29 mouse cellular contexts compared by ENCODE assay signal in the genomic region with DNA sequence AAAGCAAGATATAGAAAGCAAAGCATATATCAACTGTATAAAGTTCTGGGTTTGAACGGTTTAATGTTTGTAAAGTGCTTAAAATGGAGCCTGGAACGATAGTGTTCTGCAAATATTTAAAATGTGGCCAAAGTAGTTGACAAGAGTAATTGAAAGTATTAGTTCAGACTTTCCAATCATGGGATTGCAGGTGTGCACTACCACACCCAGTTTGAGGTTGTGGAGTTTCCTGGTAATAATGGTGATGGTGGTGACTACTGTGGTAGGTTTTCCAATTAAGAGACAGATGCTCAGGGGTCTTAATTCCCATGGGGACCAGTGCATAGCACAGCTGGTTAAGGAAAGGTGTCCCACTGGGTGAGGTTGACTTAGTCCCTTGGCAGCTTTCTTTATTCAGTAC. TPM values are rescaled to one million over a fixed set of nuclear protein-coding genes. Genes with fewer than 3 reads are reported as not detected.
DNase-seq lines count a peak whose midpoint lies in the region; ATAC-seq lines count a peak whose summit lies in the region.
"Had no signal": no experiment of that assay in that cellular context is flagged by ENCODE, and none has a peak within 500 bp of the region (broad histone marks: within the 10 kb centered on the region; RNA-seq: fewer than 3 reads in every experiment).

No protein-coding gene starts in this region.

- H3K36me3 ChIP-seq in embryonic facial prominence, embryonic 13.5 days = no peaks in the 10 kb centered on the region
- H3K36me3 ChIP-seq in embryonic facial prominence, embryonic 10.5 days (replicated peaks) = no peaks in the 10 kb centered on the region
- no peaks in the 10 kb centered on the region for H3K36me3 ChIP-seq in stomach, embryonic 15.5 days
- no peaks in the 10 kb centered on the region for H3K36me3 ChIP-seq in midbrain, embryonic 16.5 days (ENCODE audit: control insufficient read depth, insufficient read depth, low read length)
- H3K36me3 ChIP-seq: forebrain, embryonic 10.5 days; forebrain, embryonic 15.5 days; heart, embryonic 10.5 days; heart, embryonic 15.5 days; limb, embryonic 10.5 days; limb, embryonic 15.5 days; liver, embryonic 13.5 days; midbrain, embryonic 13.5 days; neural tube, embryonic 15.5 days had no signal

- H3K4me2 ChIP-seq in embryonic facial prominence, embryonic 13.5 days = no peak overlapping the region
- H3K4me2 ChIP-seq in stomach, embryonic 15.5 days = no peak overlapping the region
- no peak overlapping the region for H3K4me2 ChIP-seq in midbrain, embryonic 16.5 days (ENCODE audit: low read length)
- H3K4me2 ChIP-seq: forebrain, embryonic 15.5 days; heart, embryonic 15.5 days; limb, embryonic 15.5 days; liver, embryonic 13.5 days; midbrain, embryonic 13.5 days; neural tube, embryonic 15.5 days had no signal

- H3K9me3 ChIP-seq in embryonic facial prominence, embryonic 13.5 days = no peaks in the 10 kb centered on the region
- no peaks in the 10 kb centered on the region for H3K9me3 ChIP-seq in embryonic facial prominence, embryonic 10.5 days
- no peaks in the 10 kb centered on the region for H3K9me3 ChIP-seq in stomach, embryonic 15.5 days
- H3K9me3 ChIP-seq in midbrain, embryonic 16.5 days (replicated peaks; ENCODE audit: control insufficient read depth, low read length, poor library complexity, severe bottlenecking) = no peaks in the 10 kb centered on the region
- H3K9me3 ChIP-seq: forebrain, embryonic 10.5 days; forebrain, embryonic 15.5 days; heart, embryonic 10.5 days; heart, embryonic 15.5 days; limb, embryonic 10.5 days; limb, embryonic 15.5 days; liver, embryonic 13.5 days; midbrain, embryonic 13.5 days; neural tube, embryonic 15.5 days had no signal

- H3K4me3 ChIP-seq in embryonic facial prominence, embryonic 13.5 days = no peak overlapping the region
- H3K4me3 ChIP-seq in embryonic facial prominence, embryonic 10.5 days = no peak overlapping the region
- no peak overlapping the region for H3K4me3 ChIP-seq in stomach, embryonic 15.5 days (replicated peaks)
- H3K4me3 ChIP-seq in midbrain, embryonic 16.5 days (ENCODE audit: low read depth, low read length) = no peak overlapping the region
- H3K4me3 ChIP-seq: forebrain, embryonic 10.5 days; forebrain, embryonic 15.5 days; heart, embryonic 10.5 days; heart, embryonic 15.5 days; limb, embryonic 10.5 days; limb, embryonic 15.5 days; liver, embryonic 13.5 days; midbrain, embryonic 13.5 days; neural tube, embryonic 15.5 days had no signal

- no peak for DNase-seq in embryonic facial prominence, embryonic 10.5 days (ENCODE audit: low spot score)
- peak; percentile 51 for DNase-seq in lung, postnatal 36 days
- DNase-seq in lung, postnatal 10 days = no peak
- no peak for DNase-seq in thymus, postnatal 10 days (ENCODE audit: low spot score in 2 of 2)
- DNase-seq: adrenal gland, postnatal 14 days; cerebellum, adult 11-12 months; cerebellum, postnatal 10 days; gastrocnemius, postnatal 25 days; heart, adult 11 months; kidney, postnatal 14 days; layer of hippocampus, adult 9-11 months; liver, embryonic 13.5 days; retina, postnatal 1 day; right cerebral cortex, postnatal 25 days; spleen, adult 18-20 months; thymus, postnatal 14 days had no signal

- peak overlapping the region; percentile 64; the same call in 1 of the 2 replicates for H3K27ac ChIP-seq in embryonic facial prominence, embryonic 13.5 days
- H3K27ac ChIP-seq in embryonic facial prominence, embryonic 10.5 days (replicated peaks) = no peak overlapping the region
- H3K27ac ChIP-seq in stomach, embryonic 15.5 days = peak overlapping the region; percentile 86
- H3K27ac ChIP-seq in midbrain, embryonic 16.5 days (ENCODE audit: low read length) = no peak overlapping the region
- H3K27ac ChIP-seq: forebrain, embryonic 10.5 days; forebrain, embryonic 15.5 days; heart, embryonic 10.5 days; heart, embryonic 15.5 days; limb, embryonic 10.5 days; liver, embryonic 13.5 days; midbrain, embryonic 13.5 days; neural tube, embryonic 15.5 days had no signal

- no peaks in the 10 kb centered on the region for H3K27me3 ChIP-seq in embryonic facial prominence, embryonic 13.5 days
- no peaks in the 10 kb centered on the region for H3K27me3 ChIP-seq in embryonic facial prominence, embryonic 10.5 days (replicated peaks; ENCODE audit: low read depth, poor library complexity, severe bottlenecking)
- H3K27me3 ChIP-seq in stomach, embryonic 15.5 days (replicated peaks) = no peaks in the 10 kb centered on the region
- no peaks in the 10 kb centered on the region for H3K27me3 ChIP-seq in midbrain, embryonic 16.5 days (ENCODE audit: control insufficient read depth, insufficient read depth, low read depth, low read length)
- H3K27me3 ChIP-seq: forebrain, embryonic 15.5 days; heart, embryonic 15.5 days; limb, embryonic 15.5 days; liver, embryonic 13.5 days; midbrain, embryonic 13.5 days; neural tube, embryonic 15.5 days; Patski had no signal

- 90% methylated on average over 2 of the region's 2 CpGs for WGBS in embryonic facial prominence, embryonic 13.5 days
- 91% methylated on average over 2 of the region's 2 CpGs for WGBS in embryonic facial prominence, embryonic 10.5 days
- 55% methylated on average over 2 of the region's 2 CpGs for WGBS in stomach, embryonic 15.5 days
- WGBS in midbrain, embryonic 16.5 days = 100% methylated on average over 2 of the region's 2 CpGs

- no peak overlapping the region for H3K9ac ChIP-seq in embryonic facial prominence, embryonic 13.5 days
- H3K9ac ChIP-seq in stomach, embryonic 15.5 days = no peak overlapping the region
- no peak overlapping the region for H3K9ac ChIP-seq in midbrain, embryonic 16.5 days (ENCODE audit: low read depth, low read length)
- H3K9ac ChIP-seq: forebrain, embryonic 15.5 days; heart, embryonic 15.5 days; limb, embryonic 15.5 days; liver, embryonic 13.5 days; midbrain, embryonic 13.5 days; neural tube, embryonic 15.5 days had no signal

- ATAC-seq in embryonic facial prominence, embryonic 13.5 days (ENCODE audit: insufficient number of reproducible peaks, insufficient read depth, low FRiP score, low TSS enrichment, low read depth) = no peak
- ATAC-seq in stomach, embryonic 15.5 days (ENCODE audit: insufficient read depth, low FRiP score, low read depth) = no peak
- ATAC-seq in midbrain, embryonic 16.5 days = no peak
- ATAC-seq: forebrain, embryonic 15.5 days; hindbrain, embryonic 16.5 days; midbrain, embryonic 13.5 days; Patski had no signal

- peaks cover 18% of the 10 kb centered on the region for H3K4me1 ChIP-seq in embryonic facial prominence, embryonic 13.5 days
- peaks cover 16% of the 10 kb centered on the region; the same call in 1 of the 2 replicates for H3K4me1 ChIP-seq in embryonic facial prominence, embryonic 10.5 days
- H3K4me1 ChIP-seq in stomach, embryonic 15.5 days = peaks cover 3% of the 10 kb centered on the region; the same call in 1 of the 2 replicates
- no peaks in the 10 kb centered on the region for H3K4me1 ChIP-seq in midbrain, embryonic 16.5 days (ENCODE audit: control insufficient read depth, insufficient read depth, low read length)
- H3K4me1 ChIP-seq: forebrain, embryonic 15.5 days; heart, embryonic 10.5 days; heart, embryonic 15.5 days; limb, embryonic 15.5 days; midbrain, embryonic 13.5 days; neural tube, embryonic 15.5 days had no signal

RNA-seq across cellular contexts. Expression of gene Tango6, which starts 36.7 kb away (rescaled TPM):
- polyA plus RNA-seq in embryonic facial prominence, embryonic 13.5 days (2015; fragmentation: Nextera tagmentation; extraction: Ambion mirVana) = 11.3 and 11.5 TPM in 2 replicates
- polyA plus RNA-seq in embryonic facial prominence, embryonic 10.5 days (2016; fragmentation: Nextera tagmentation; extraction: Ambion mirVana) = 16.3 and 16.8 TPM in 2 replicates
- polyA plus RNA-seq in stomach, embryonic 15.5 days (2015; fragmentation: Nextera tagmentation; extraction: Ambion mirVana) = 7.8 and 9.5 TPM in 2 replicates
- 6.1 and 6.3 TPM in 2 replicates for polyA plus RNA-seq in midbrain, embryonic 16.5 days (2015; fragmentation: Nextera tagmentation; extraction: Ambion mirVana)

RNA-seq across cellular contexts. Expression of gene Cdh1, which starts 43.0 kb away (rescaled TPM):
- polyA plus RNA-seq in embryonic facial prominence, embryonic 13.5 days (2015; fragmentation: Nextera tagmentation; extraction: Ambion mirVana) = 37.9 and 44.5 TPM in 2 replicates
- 22.1 and 24.4 TPM in 2 replicates for polyA plus RNA-seq in embryonic facial prominence, embryonic 10.5 days (2016; fragmentation: Nextera tagmentation; extraction: Ambion mirVana)
- polyA plus RNA-seq in stomach, embryonic 15.5 days (2015; fragmentation: Nextera tagmentation; extraction: Ambion mirVana) = 163 and 189 TPM in 2 replicates
- 3.8 and 4.1 TPM in 2 replicates for polyA plus RNA-seq in midbrain, embryonic 16.5 days (2015; fragmentation: Nextera tagmentation; extraction: Ambion mirVana)

Comparison
In these comparisons a context has a peak if more than half of its experiments do, and no peak if none do; other contexts are left out.
1. H3K27ac ChIP-seq: peak in embryonic facial prominence, embryonic 13.5 days (single experiment) and stomach, embryonic 15.5 days (single experiment); none in embryonic facial prominence, embryonic 10.5 days (single experiment) and midbrain, embryonic 16.5 days (single experiment).